Mouse (Mus musculus) midbrain, embryonic 15.5 days (tissue): ENCODE data around the gene Sort1. TPM values are rescaled to one million over a fixed set of nuclear protein-coding genes. Genes with fewer than 3 reads are reported as not detected.

Experiments
- ATAC-seq: fragments of 200-750 bp; cut with Nextera tagmentation; replicated peaks from 2 replicates; pipeline ENCODE4 v1.8.0; 2017; ENCODE audit warnings: moderate TSS enrichment
- H3K27ac ChIP-seq: fragments of 300-500 bp; sonication (generic); 2 replicates; pipeline ENCODE4 v1.5.1; 2015; ENCODE audit warnings: mild to moderate bottlenecking, inconsistent platforms
- H3K27me3 ChIP-seq: fragments of 300-500 bp; sonication (generic); replicated peaks from 2 replicates; pipeline ENCODE4 v1.6.1; 2015; ENCODE audit warnings: inconsistent platforms
- H3K36me3 ChIP-seq: fragments of 300-500 bp; sonication (generic); replicated peaks from 2 replicates; pipeline ENCODE4 v1.6.1; 2015; ENCODE audit warnings: inconsistent platforms
- H3K4me1 ChIP-seq: fragments of 300-500 bp; sonication (generic); 2 replicates; pipeline ENCODE4 v1.6.1; 2015; ENCODE audit warnings: inconsistent platforms
- H3K4me2 ChIP-seq: fragments of 300-500 bp; sonication (generic); 2 replicates; pipeline ENCODE4 v1.6.1; 2015; ENCODE audit warnings: inconsistent platforms, mild to moderate bottlenecking, moderate library complexity
- H3K4me3 ChIP-seq: fragments of 300-500 bp; sonication (generic); 2 replicates; pipeline ENCODE4 v1.5.1; 2015; ENCODE audit warnings: mild to moderate bottlenecking, inconsistent platforms
- H3K9ac ChIP-seq: fragments of 300-500 bp; sonication (generic); 2 replicates; pipeline ENCODE4 v1.6.1; 2015; ENCODE audit warnings: mild to moderate bottlenecking, inconsistent platforms
- H3K9me3 ChIP-seq: fragments of 300-500 bp; sonication (generic); 2 replicates; pipeline ENCODE4 v1.6.1; 2016; ENCODE audit warnings: inconsistent platforms
- WGBS: fragments of 180-500 bp; shearing (Covaris S2); methylation state at CpG from one replicate; pipeline ENCODE4 v1.1.7; 2015; ENCODE audit warnings: mixed read lengths; 5-methylcytosine and 5-hydroxymethylcytosine counted together
- polyA plus RNA-seq: library from polyadenylated mRNA; unstranded; fragments of >200 nt; fragmentation: Nextera tagmentation; extraction: Ambion mirVana; gene quantifications from 2 replicates; pipeline ENCODE4 v1.2.1, GENCODE M21; 2015

The Sort1 gene
- polyA plus RNA-seq, 1 experiment from 2014 or later = 22.3 TPM

GRCm38 (mm10) chr3:108285078-108285711, 1.3 kb downstream of the Sort1 start:
- Histone ChIP-seq H3K4me2 (peak overlapping the region; percentile 61), H3K9ac (peak overlapping the region; percentile 90), H3K27me3 (no peaks in the 10 kb centered on the region), H3K4me1 (peaks cover 55% of the 10 kb centered on the region), H3K4me3 (peak overlapping the region; percentile 88), H3K27ac (no peak overlapping the region), H3K9me3 (no peaks in the 10 kb centered on the region), H3K36me3 (no peaks in the 10 kb centered on the region)
- 48% methylated on average over 4 of the region's 4 CpGs for WGBS
- no peak for ATAC-seq

GRCm38 (mm10) chr3:108286671-108287439, 3.0 kb downstream of the Sort1 start:
- Histone ChIP-seq H3K9ac (no peak overlapping the region), H3K4me3 (no peak overlapping the region), H3K36me3 (no peaks in the 10 kb centered on the region), H3K27me3 (no peaks in the 10 kb centered on the region), H3K4me2 (peak overlapping the region; percentile 61; the same call in 1 of the 2 replicates), H3K4me1 (peaks cover 63% of the 10 kb centered on the region), H3K27ac (no peak overlapping the region; the same call in 1 of the 2 replicates), H3K9me3 (no peaks in the 10 kb centered on the region)
- ATAC-seq = no peak
- WGBS = 53% methylated on average over 14 of the region's 14 CpGs

- Histone ChIP-seq H3K27ac (peak overlapping the region; percentile 46), H3K27me3 (no peaks in the 10 kb centered on the region), H3K9me3 (no peaks in the 10 kb centered on the region), H3K36me3 (no peaks in the 10 kb centered on the region), H3K4me3 (no peak overlapping the region), H3K4me2 (peak overlapping the region; percentile 20), H3K9ac (no peak overlapping the region), H3K4me1 (peaks cover 56% of the 10 kb centered on the region)
- ATAC-seq = no peak
- WGBS = 13% methylated on average over 17 of the region's 17 CpGs
Observed at GRCm38 (mm10) chr3:108287811-108288805, 4.2 kb downstream of the Sort1 start.

- Histone ChIP-seq H3K4me2 (no peak overlapping the region), H3K4me3 (no peak overlapping the region), H3K9me3 (no peaks in the 10 kb centered on the region), H3K36me3 (no peaks in the 10 kb centered on the region), H3K4me1 (peaks cover 61% of the 10 kb centered on the region), H3K27ac (no peak overlapping the region), H3K9ac (no peak overlapping the region), H3K27me3 (no peaks in the 10 kb centered on the region)
- ATAC-seq = no peak
- WGBS = 81% methylated on average over 13 of the region's 13 CpGs
Observed at GRCm38 (mm10) chr3:108289311-108290130, 5.6 kb downstream of the Sort1 start.

- 69% methylated on average over 17 of the region's 17 CpGs for WGBS
- H3K9me3 ChIP-seq = no peaks in the 10 kb centered on the region
- no peak overlapping the region for H3K27ac ChIP-seq
- no peaks in the 10 kb centered on the region for H3K27me3 ChIP-seq
- H3K4me3 ChIP-seq = no peak overlapping the region
- H3K9ac ChIP-seq = no peak overlapping the region
- H3K4me2 ChIP-seq = no peak overlapping the region
- no peak for ATAC-seq
- H3K36me3 ChIP-seq = no peaks in the 10 kb centered on the region
- peaks cover 63% of the 10 kb centered on the region for H3K4me1 ChIP-seq
Observed at GRCm38 (mm10) chr3:108291036-108291799, 7.3 kb downstream of the Sort1 start.

- no peak for ATAC-seq
- Histone ChIP-seq H3K4me1 (peaks cover 50% of the 10 kb centered on the region), H3K4me3 (no peak overlapping the region)
Observed at GRCm38 (mm10) chr3:108294398-108294797, 10.5 kb downstream of the Sort1 start.

GRCm38 (mm10) chr3:108295379-108296219, 11.7 kb downstream of the Sort1 start:
- Histone ChIP-seq H3K36me3 (no peaks in the 10 kb centered on the region), H3K9me3 (no peaks in the 10 kb centered on the region), H3K4me3 (peak overlapping the region; percentile 10; the same call in 1 of the 2 replicates), H3K27me3 (no peaks in the 10 kb centered on the region), H3K4me1 (peaks cover 50% of the 10 kb centered on the region), H3K27ac (peak overlapping the region; percentile 78), H3K9ac (peak overlapping the region; percentile 34; the same call in 1 of the 2 replicates), H3K4me2 (peak overlapping the region; percentile 32)
- ATAC-seq = peak; percentile 43
- 23% methylated on average over 14 of the region's 14 CpGs for WGBS

More at GRCm38 (mm10) chr3:108294398-108294797, 10.5 kb downstream of the Sort1 start:
- 48% methylated on average over 2 of the region's 2 CpGs for WGBS
- Histone ChIP-seq H3K36me3 (no peaks in the 10 kb centered on the region), H3K27ac (no peak overlapping the region), H3K9ac (0 out of 2 replicates have a peak overlapping the region, but pooled peaks have one; percentile 1), H3K9me3 (no peaks in the 10 kb centered on the region), H3K4me2 (no peak overlapping the region), H3K27me3 (no peaks in the 10 kb centered on the region)

GRCm38 (mm10) chr3:108296220-108297049, 12.6 kb downstream of the Sort1 start:
- ATAC-seq = peak; percentile 75
- no peaks in the 10 kb centered on the region for H3K27me3 ChIP-seq
- no peaks in the 10 kb centered on the region for H3K36me3 ChIP-seq
- peak overlapping the region; percentile 34; the same call in 1 of the 2 replicates for H3K9ac ChIP-seq
- peaks cover 43% of the 10 kb centered on the region for H3K4me1 ChIP-seq
- H3K4me2 ChIP-seq = peak overlapping the region; percentile 32
- H3K27ac ChIP-seq = peak overlapping the region; percentile 78
- H3K4me3 ChIP-seq = peak overlapping the region; percentile 10; the same call in 1 of the 2 replicates
- H3K9me3 ChIP-seq = no peaks in the 10 kb centered on the region
- 12% methylated on average over 14 of the region's 14 CpGs for WGBS

- Histone ChIP-seq H3K4me2 (0 out of 2 replicates have a peak overlapping the region, but pooled peaks have one; percentile 4), H3K36me3 (no peaks in the 10 kb centered on the region), H3K9me3 (no peaks in the 10 kb centered on the region), H3K27ac (peak overlapping the region; percentile 78), H3K4me1 (peaks cover 41% of the 10 kb centered on the region), H3K27me3 (no peaks in the 10 kb centered on the region), H3K4me3 (no peak overlapping the region), H3K9ac (no peak overlapping the region; the same call in 1 of the 2 replicates)
- 74% methylated on average over 7 of the region's 7 CpGs for WGBS
- no peak for ATAC-seq
Observed at GRCm38 (mm10) chr3:108297050-108297419, 13.2 kb downstream of the Sort1 start.
